Mouse (Mus musculus) retina, postnatal 1 day (tissue): ENCODE measurements around the gene Bcl2l11.
"Not testable (repeated sequence)": the region's sequence is repeated elsewhere in the genome, so short reads cannot be mapped to it uniquely, and the experiment has no call there.

Source experiments
- DNase-seq: peaks from one replicate; pipeline ENCODE4 v3.0.0-alpha.2; 2012

The Bcl2l11 gene

DNA sequence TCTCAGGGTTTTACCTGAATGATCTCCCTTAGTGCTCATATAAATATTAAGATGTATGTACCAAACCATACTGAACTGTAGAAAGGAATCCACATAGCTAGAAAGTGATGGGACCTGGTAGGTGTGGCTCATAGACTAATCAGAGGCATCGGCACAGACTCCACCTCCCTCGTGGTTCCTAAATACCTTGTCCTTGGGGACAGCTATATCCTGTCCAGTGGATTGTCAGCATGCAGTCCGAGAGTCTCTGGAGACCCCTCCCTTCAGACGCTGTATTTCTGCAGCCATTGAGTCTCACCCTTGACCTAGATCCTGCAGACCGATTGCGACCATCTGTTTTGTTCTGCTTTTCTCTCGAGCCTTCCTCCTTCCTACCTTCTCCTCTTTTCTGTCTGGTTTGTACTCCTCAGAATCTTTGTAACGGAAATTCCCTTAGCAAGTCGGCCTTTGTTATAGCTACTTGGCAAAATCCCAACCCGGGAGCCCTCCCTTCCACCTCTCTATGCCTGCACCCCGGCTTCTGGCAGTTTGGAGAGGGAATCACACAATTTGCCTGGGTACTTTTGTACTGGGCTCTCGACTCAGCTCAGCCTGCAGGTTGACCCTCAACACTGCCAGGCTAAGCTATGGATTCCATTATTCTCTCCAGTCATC lies 50.7 kb downstream of the Bcl2l11 start:
- DNase-seq: peak; percentile 58

DNA sequence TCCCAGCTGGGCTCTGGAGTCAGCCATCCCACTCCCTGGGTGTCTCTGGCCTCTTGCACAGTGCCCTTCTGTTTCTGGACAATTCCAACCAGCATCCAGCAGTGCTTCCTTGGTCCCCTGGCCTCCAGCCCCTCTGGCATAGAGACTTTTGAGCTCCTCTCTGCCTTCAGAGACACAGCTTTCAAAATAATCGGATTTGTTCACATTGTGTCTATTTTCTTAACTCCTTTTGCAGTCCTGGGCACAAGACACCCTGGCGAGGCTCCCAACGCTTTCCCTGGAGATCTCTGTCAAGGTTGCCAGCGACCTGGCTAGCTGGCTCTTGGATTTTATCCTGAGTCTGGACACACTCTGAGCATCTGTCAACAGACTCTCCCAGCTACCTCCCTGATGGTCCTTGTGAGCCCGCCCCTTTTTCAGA lies 51.4 kb downstream of the Bcl2l11 start:
- DNase-seq: no peak

DNA sequence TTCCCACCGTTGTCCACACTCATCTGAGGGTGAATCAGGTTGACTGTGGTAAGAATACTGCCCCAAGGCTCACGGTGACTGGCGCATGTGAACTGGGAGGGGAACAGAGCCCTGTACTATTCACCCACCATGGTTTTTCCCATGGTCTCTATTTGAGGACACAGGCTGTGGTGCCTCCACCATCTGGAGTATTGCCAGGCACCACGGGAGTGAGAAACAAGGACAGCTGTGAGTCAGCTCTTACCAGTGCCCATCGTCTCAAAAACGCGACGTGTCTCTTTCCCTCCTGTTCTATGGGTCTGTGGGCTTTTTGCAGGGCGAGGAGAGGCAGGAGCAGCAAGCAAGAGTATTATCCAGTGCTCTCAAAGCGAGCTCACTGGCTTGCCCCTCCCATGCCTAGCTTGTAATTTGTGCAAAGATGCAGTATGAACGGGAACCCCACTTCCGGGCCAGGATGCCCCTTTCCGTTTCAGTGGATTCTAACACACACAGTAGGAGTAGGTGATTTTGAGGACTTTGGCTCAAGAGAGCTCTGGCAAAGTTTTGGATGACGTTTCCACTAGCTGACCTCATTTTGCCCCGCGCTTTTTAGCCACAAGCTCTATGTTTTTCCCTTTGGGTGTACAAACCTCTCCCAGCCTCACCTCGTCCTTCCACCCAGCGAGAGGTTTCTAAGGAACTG lies 53.4 kb downstream of the Bcl2l11 start:
- peak; percentile 33 for DNase-seq

DNA sequence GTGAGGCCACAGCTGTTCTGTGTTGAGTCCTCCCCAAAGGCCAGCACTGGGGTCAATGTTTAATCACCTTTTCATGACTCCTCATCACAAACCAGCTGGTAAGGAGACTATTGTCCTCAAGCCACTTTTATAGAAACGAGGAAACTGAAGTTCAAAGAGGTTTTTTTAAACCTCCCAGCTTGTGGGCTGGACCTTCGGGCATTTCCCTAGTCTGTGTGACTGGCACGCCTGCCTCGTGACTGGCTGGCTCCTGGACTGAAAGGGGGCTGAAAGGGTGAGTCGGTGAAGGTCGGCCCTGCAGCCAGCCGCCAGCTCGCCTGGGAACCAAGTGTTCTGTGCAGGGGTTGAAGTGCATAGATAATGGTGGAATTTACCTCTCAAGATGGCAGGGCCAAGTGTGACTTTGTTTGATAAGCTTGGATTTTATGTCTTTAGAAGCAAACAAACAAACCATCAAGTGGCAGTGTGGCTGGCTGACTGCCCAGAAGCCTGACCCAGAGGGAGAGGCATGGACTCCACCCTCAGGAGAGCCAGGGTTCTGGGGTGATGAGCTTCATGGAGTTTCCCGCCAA lies 54.1 kb downstream of the Bcl2l11 start:
- peak; percentile 42 for DNase-seq

DNA sequence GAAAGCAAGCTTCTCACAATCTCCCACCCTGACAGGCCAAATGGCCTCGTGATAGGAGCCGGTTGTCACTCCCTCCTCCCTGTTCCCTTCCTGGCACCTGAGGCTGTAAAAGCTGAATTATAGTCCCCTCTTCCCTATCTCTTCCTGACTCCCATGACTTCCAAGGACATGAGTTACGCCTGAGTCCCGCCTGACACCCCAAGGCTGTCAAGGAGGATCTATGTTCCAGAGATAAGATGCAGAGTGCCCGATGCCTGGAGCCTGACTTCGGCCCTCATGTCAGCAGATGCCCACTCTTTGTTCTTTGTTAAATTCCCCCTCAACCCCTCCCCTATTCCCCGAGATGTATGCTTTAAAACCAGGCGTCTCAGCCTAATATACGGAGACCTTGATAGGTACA lies 56.3 kb downstream of the Bcl2l11 start:
- DNase-seq: not testable (repeated sequence)

DNA sequence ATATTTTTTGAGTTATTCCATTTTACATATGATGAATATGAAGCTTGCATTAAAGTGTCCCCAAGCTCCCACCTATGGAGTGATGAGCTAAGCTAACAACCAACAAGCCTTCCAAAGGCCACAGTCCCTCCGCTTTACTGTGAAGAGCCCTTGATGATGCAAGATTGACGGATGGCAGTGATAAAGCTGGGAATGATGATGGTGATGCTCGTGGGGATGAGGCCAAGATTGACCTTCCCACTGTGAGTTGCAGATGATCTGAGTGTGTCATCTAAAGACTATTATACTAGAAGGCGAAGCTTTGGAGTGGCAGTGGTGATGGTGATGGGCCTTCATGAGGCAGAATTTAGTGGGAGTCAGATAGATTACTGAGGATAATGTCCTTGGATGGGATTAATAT lies 56.9 kb downstream of the Bcl2l11 start:
- DNase-seq: no peak

DNA sequence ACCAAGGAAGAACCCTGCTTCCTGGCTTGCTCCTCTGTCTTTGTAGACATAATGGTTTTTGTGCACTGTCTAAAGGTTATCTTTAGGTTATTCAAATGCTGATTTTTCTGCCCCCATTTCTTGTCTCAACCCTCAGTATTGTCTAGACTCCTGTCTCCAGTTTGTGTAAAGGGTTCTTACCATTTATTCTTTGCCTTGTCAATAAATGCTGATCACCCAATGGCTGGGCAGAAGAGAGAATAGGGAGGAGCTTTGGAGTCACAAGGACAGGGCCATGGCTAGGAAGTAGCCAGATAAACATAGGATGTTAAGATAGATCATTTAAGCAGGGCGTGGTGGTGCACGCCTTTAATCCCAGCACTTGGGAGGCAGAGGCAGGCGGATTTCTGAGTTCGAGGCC lies 57.9 kb downstream of the Bcl2l11 start:
- DNase-seq: no peak

DNA sequence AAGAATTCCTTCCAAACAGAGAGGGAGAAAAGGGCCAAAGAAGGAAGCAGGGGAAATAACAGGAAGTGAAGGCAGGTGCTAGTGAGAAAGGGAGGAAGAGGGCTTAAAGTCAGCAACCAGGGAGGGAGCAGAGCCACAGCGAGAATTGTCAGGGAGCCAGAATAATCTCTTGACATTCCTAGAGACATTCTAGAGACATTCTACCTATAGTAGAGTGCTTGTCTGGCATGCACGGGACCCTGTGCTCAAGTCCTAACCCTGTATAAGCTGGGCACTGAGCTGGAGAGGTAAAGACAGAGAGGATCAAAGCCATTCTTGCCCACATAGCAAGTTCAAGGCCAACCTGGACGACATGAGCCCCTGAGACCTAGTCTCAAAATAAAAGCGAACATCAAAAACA lies 60.1 kb downstream of the Bcl2l11 start:
- DNase-seq: no peak

DNA sequence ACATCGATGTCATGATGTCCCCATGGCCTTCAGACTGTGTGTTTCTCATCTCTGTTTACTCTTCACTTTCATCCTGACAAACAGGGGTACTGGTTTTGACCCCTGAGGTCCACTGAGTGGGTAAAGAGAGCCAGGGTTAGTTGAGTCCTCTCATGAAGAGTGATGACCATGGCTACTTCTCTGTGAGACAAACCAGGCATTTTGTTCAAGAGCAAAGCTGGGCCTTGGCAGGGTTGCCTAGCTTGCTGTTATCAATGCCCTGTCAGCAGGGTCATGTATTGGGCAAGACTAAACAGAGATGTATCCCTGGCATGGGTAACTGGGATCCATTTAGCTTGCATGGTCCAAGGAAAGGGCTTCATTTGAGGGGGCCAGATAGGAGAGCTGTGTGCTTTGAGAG lies 61.4 kb downstream of the Bcl2l11 start:
- no peak for DNase-seq

DNA sequence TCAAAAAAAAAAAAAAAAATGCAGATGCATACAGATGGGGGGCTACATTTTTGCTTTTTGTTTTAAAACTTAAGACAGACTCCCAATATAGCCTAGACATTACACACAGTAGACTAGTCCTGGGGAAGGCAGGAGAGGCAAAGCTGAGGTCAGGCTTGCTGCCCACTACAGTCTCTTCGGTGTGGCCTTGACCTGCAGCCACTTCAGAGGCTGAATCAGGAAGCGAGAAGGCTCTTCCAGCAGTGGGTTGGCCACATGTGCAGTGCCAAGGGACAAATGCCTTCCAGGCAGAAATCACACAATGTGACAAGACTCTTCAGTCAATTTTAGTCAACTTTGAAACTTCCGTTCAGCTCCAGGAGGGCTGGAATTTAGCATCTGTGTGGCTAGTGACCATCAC lies 62.6 kb downstream of the Bcl2l11 start:
- no peak for DNase-seq

DNA sequence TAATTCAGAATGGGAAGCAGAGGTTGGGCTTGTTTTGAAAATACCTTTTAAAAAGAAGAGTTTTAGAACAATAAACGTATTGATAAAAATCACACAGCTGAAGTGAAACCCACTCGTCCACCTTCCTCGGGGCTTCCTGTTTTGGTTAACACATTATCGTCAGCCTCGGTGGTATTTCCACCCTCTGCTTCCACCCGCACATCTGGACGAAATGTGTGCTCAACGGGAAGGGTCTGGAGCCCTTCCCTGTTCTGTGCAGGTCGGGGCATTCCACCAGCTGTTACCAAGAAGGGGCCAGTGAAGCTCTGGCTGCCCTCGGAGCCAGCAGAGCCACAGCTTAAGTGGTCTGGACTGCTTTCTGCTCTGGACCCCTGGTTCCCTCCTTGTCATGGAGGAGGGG lies 63.9 kb downstream of the Bcl2l11 start:
- no peak for DNase-seq

DNA sequence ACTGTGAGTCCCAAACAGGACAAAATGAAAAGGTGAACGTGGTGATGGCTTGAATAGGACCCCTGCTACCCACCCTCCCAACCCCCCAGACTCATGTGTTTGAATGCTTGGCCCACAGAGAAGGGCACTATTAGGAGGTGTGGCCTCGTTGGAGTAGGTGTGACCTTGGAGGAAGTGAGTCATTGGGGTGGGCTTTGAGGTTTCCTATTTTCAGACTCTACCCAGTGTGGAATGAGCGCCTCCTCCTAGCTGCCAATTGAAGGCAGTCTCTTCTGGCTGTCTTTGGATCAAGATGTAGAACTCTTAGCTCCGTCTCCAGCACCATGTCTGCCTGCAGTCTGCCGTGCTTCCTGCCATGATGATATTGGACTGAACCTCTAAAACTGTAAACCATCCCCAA lies 64.4 kb downstream of the Bcl2l11 start:
- DNase-seq: no peak

DNA sequence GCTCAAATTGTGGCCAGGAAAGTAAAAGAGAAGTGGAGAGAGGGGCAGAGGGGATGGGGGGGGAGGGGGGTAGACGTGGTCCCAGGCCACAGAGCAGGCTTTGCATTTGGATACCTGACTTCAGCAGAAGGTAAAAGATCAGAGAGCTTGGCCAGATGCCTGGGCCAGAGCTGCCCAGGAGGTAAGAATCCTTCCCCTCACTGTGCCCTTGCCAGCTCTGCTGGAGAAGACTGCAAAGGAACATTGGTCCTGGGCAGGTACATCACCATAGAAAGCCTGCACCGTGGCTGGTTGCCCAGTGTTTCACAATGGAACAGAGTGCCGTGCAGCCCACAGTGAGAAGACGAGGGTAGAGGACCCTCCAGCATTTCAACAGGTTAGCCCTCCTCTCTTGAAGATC lies 67.6 kb downstream of the Bcl2l11 start:
- no peak for DNase-seq

DNA sequence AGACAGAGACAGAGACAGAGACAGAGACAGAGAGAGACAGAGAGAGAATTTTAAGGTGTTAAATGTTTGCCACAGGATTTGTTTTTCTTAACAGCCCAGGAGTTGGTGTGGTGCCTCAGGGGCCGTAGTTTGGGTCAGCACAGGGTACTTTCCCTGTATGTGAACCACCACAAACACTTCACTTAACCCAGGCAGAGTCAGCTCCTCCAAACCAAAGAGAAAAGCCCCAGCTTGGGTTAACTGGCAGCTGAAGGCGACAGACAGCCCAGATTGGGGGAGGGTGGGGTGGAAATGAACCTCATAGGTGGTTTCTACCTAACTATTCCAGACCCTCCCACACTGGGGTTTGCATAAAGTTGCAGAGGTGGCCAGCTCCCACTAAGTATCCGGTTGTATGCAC lies 71.5 kb downstream of the Bcl2l11 start:
- no peak for DNase-seq

DNA sequence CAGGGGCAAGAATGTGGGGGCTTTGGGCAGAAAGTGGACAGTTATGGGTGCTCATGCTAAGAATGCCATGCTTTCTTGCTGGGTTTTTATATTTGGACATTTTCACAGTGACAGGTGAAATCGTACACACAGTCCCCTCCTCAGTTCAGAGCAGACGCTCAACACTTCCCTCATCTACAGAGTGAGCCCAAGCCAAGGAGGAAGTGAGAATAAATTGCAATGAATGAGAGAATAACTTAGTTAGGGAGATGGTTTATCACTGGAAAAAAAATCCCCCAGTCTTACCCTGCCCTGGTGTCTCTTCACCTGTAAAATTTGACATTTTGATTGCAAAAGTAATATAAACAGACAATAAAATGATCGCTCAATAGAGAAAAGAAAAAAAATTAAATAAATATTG lies 77.3 kb downstream of the Bcl2l11 start:
- DNase-seq: no peak

DNA sequence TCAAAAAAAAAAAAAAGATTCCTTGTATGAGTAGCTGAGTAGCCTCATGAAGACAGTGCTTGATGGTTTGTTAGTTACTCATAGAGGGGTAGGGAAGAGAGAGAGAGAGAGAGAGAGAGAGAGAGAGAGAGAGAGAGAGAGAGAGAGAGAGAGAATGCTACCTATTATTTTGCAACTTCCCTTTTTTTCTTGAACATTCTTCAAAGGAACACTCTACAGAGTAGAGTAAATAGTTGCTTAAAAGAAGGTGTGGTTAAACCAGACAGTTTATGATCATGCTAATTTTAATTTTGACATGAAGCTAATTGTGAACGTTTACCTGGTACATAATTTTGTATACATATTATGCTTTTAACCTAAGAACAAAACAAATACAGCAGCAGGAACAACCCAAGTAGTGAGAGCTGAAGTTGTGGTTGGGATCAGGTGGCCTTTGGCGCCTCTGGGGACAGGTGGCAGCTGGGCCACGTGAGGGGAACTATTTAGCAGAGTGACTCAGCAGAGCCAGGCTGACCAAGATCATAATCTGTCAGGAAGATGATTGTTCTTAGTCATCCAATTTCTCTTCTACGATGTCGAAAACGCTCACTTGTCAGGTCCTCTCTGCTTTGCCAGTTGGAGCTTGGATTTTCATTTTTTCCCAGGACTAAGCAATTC lies 78.0 kb downstream of the Bcl2l11 start:
- DNase-seq: no peak

DNA sequence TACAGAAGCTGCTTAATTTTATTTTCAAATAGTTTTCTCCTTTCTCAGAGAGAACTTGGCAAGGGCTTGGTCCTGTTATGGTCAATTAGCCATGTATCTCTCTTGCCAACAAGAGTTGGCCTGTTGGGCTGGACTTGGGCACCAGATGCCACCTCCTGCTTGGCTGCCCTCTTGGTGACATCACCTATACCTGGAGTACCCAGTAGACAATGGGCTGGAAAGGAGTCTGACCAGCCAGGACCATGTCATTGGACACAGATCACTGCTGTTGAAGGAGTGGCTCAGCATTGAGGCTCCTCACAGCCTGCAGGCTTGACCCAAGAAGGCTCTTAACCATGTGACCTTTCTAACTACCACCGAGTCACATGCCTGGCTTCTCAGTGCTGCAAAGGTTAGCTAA lies 82.7 kb downstream of the Bcl2l11 start:
- DNase-seq: no peak

DNA sequence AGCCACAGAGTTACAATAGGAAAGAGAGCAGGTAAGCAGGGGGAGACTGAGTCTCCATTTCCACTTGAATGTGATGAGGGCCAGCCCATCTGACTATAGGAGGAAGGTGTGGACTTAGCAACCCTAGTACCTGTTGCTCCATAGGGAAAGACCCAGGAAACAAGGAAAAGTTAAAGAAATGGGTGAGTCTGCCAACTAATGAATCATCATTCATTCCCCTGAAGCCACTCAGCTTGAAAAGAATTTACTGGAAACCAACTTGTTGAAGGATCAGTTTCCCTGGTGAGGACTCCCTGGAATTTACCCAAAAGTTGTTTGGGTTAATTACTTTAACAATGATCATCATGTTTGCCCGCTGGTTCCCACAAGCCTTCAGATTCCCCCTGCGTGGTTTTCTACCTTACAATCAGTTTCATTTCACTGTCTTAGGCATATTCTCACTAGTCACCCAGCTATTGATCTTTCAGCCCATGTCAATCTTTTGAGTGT lies 84.0 kb downstream of the Bcl2l11 start:
- no peak for DNase-seq

DNA sequence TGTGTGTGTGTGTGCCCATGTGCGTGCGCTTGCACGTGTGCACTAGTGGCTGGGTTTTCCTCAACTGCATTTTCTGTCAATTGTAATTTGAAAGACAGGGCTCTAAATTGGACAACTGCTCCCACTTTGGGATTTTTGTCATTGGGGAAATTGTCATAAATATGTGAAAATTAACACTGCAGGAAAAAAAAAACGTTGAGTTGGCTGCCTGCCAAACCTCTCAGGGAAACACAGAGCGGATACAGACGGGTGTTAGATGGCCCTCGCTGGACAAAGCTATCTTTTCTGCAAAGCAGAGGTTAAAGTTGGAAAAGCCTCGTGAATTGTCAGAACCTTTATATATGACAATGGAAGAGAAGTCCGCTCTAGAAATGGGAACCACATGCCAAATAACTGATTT lies 84.5 kb downstream of the Bcl2l11 start:
- peak; percentile 45 for DNase-seq

DNA sequence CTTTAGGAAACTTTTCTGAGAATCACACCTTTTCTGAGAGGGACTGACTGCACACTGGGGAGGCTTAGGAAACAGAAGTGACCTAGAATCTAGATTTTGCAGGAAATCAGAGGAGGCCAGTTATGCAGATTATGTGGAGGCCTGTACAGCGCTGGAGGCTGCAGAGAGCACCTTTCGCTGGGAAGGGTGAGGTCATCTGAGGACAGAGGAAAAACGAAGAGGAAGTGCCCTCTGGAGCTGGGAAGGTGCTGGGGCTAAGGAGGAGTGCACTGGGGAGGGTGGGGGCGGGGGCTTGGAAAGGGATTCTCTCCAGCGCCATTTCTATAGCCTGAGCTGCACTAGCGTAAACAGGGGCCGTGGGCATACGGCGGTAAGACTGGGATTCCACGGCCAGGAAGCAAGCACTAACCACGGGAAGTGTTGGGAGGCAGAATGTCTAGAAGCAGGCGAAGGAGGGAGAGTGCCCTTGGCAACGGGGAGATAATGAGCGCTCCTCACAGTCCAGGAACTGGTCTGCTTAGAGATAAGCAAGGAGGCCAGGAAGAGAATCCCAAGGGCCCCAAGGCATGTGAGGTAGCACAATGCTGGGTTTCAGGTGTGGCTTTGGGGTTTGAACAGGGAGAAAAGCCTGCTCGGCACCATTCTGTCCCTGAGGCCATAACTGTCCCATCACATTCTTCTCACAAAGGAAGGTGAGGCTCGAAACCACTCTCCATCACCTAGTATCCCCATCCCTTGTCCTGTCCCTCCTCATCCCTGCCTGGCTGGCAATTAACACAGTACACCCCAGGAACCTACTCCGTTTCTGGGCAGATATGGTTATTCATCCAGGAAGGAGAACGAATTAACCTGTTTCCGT lies 85.4 kb downstream of the Bcl2l11 start:
- peak; percentile 40 for DNase-seq

DNA sequence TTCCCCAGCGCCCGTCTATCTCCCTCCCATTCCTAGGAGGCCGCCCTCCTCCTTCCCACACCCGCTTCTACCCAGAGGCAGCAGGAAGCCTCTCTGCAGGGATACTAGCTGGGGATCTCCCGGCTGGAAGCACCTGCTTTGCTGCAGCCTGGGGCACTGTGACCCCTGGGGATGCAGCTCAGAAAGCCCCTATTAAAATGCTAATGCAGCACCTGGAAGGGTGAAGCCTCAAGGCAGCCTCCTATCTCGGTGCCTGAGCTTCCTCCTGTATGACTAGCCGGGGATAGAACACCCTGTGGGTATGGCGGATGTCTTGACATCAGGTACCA lies 86.0 kb downstream of the Bcl2l11 start:
- DNase-seq: peak; percentile 18
